Mouse (Mus musculus): ENCODE results near the gene Gk.

DNA sequence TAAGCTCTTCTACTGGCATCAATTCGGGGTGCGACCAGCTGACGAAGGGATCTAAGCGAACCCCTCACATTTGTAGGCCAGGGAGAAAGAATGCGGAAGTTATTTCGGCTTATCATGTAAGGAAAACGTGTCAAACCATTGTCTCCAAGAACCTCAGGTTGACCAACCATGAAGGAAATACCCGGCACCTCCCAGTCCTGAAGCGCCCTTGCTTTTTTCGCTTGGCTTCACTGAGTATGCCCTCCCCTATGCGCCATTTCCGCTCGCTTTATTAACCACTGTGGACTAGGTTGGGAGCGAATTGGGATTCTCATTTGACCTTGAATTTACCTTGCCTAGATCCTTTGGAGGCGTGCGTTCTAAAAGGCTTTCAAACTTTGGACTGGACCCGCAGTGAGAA, 522 bp upstream of the Gk start:
- TF ChIP-seq CTCF (IDR thresholded peaks at IDR 0.05; ENCODE audit: low read depth, low read length), result no peak
- TF ChIP-seq GATA1 (IDR thresholded peaks at IDR 0.05; ENCODE audit: borderline replicate concordance, low read length), result no peak
- no peak for TF ChIP-seq POLR2AphosphoS5 (IDR thresholded peaks at IDR 0.05; ENCODE audit: insufficient replicate concordance, low read depth, low read length)
- no peak for TF ChIP-seq TAL1 (conservative IDR thresholded peaks at IDR 0.05; ENCODE audit: low read depth, low read length)
